Mouse (Mus musculus) heart, adult 2 months (tissue): ENCODE measurements around the gene Zscan22.

ENCODE experiments used
- CTCF ChIP-seq: fragments of 200-600 bp; IDR thresholded peaks from 2 replicates; pipeline ENCODE4 v1.8.1; 2022; ENCODE audit warnings: antibody characterized with exemption, mild to moderate bottlenecking, moderate library complexity
- EP300 ChIP-seq: fragments of 200-500 bp; IDR thresholded peaks from 2 replicates; pipeline ENCODE4 v1.6.1; 2011; ENCODE audit warnings: low read depth, low read length, control low read depth; ENCODE audit not compliant: insufficient read depth
- POLR2A ChIP-seq: fragments of 200-500 bp; IDR thresholded peaks from 2 replicates; pipeline ENCODE4 v1.6.1; 2011; ENCODE audit warnings: mild to moderate bottlenecking, low read depth, low read length, control low read depth; ENCODE audit not compliant: insufficient read depth

DNA sequence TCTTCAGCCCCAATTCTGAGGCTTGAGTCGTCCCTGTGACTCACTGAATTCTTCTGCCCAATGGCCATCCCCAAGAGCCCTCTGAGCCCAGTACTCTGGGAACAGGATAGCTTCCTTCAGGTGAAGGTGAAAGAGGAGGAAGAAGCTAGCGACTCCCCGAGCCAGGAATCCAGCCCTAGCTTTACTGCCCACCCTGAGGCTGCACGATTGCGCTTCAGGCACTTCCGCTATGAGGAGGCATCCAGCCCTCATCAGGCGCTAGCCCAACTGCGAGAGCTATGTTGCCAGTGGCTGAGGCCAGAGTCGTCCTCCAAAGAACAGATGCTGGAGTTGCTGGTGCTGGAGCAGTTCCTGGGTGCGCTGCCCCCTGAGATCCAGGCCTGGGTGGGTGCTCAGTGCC, 6.0 kb downstream of the Zscan22 start:
- TF ChIP-seq CTCF (no peak), POLR2A (no peak), EP300 (no peak)
